Mouse (Mus musculus) layer of hippocampus, adult 9-10 months (tissue): ENCODE measurements around the gene Dtl.
"Not testable (repeated sequence)": the region's sequence is repeated elsewhere in the genome, so short reads cannot be mapped to it uniquely, and the experiment has no call there.

Experiments used
- DNase-seq: peaks from one replicate; pipeline ENCODE4 v3.0.0; 2022; ENCODE audit warnings: low spot score

The Dtl gene

GRCm38 (mm10) chr1:191519329-191520066 is 55.8 kb downstream of the Dtl start:
- no peak for DNase-seq

- no peak for DNase-seq
Measured at GRCm38 (mm10) chr1:191518911-191519310, 56.4 kb downstream of the Dtl start.

GRCm38 (mm10) chr1:191517969-191518368 is 57.4 kb downstream of the Dtl start:
- no peak for DNase-seq

- DNase-seq = no peak
Measured at GRCm38 (mm10) chr1:191517056-191517455, 58.3 kb downstream of the Dtl start.

GRCm38 (mm10) chr1:191516351-191516750 is 59.0 kb downstream of the Dtl start:
- not testable (repeated sequence) for DNase-seq

- no peak for DNase-seq
Measured at GRCm38 (mm10) chr1:191513195-191513594, 62.1 kb downstream of the Dtl start.

- no peak for DNase-seq
Measured at GRCm38 (mm10) chr1:191512383-191512782, 63.0 kb downstream of the Dtl start.

- DNase-seq = no peak
Measured at GRCm38 (mm10) chr1:191511503-191511902, 63.8 kb downstream of the Dtl start.

GRCm38 (mm10) chr1:191509865-191510264 is 65.5 kb downstream of the Dtl start:
- DNase-seq = no peak

GRCm38 (mm10) chr1:191509131-191509530 is 66.2 kb downstream of the Dtl start:
- DNase-seq = no peak

GRCm38 (mm10) chr1:191506791-191507190 is 68.6 kb downstream of the Dtl start:
- no peak for DNase-seq

GRCm38 (mm10) chr1:191499666-191500065 is 75.7 kb downstream of the Dtl start:
- DNase-seq = no peak

- no peak for DNase-seq
Measured at GRCm38 (mm10) chr1:191498271-191498955, 76.9 kb downstream of the Dtl start.

GRCm38 (mm10) chr1:191496676-191497075 is 78.7 kb downstream of the Dtl start:
- DNase-seq = no peak

GRCm38 (mm10) chr1:191495051-191495467 is 80.3 kb downstream of the Dtl start:
- no peak for DNase-seq

GRCm38 (mm10) chr1:191494303-191494655 is 81.1 kb downstream of the Dtl start:
- DNase-seq = no peak

- no peak for DNase-seq
Measured at GRCm38 (mm10) chr1:191493476-191494302, 81.7 kb downstream of the Dtl start.

GRCm38 (mm10) chr1:191490446-191490845 is 84.9 kb downstream of the Dtl start:
- DNase-seq = no peak
